Mouse (Mus musculus) heart, adult 18-20 months (tissue): ENCODE measurements around the gene Rmdn2. TPM values are rescaled to one million over a fixed set of nuclear protein-coding genes. Genes with fewer than 3 reads are reported as not detected.

Experiments used
- total RNA-seq, 2 experiments: library from RNA; stranded (reverse); gene quantifications; 2 replicates each; pipeline ENCODE4 v1.2.3; 2021

Rmdn2 gene
- total RNA-seq, 2 experiments from 2014 or later = 12.5 to 13.1 TPM

Other genes with a start within 250 kb of the Rmdn2 start
- 10 to 100 TPM in 1 of 2 experiments, 1 to 10 TPM in 1; 6.2 to 11.0 TPM for gene Cyp1b1, start 103.2 kb downstream of the Rmdn2 start, total RNA-seq